Mouse (Mus musculus) hematopoietic stem cell, adult 5-6 weeks (primary cell): ENCODE data around the gene Dgka. TPM values are rescaled to one million over a fixed set of nuclear protein-coding genes. Genes with fewer than 3 reads are reported as not detected.

ENCODE experiments used
- ATAC-seq, 2 experiments: fragments of 125-278 bp in 1 of 2; replicated peaks in 1 of 2; 2 replicates each; pipeline ENCODE4 v1.8.0; 2016 to 2017; ENCODE audit warnings: inconsistent platforms in 2 of 2, mild to moderate bottlenecking in 2 of 2, moderate number of reproducible peaks in 2 of 2, low read depth in 1 of 2, moderate TSS enrichment in 1 of 2; ENCODE audit not compliant: low FRiP score in 2 of 2, poor library complexity in 2 of 2, severe bottlenecking in 2 of 2, insufficient read depth in 1 of 2, low TSS enrichment in 1 of 2
- total RNA-seq: library from RNA; stranded (forward); fragments of 172-1452, 232-1000 nt; gene quantifications from 2 replicates; pipeline ENCODE4 v1.2.3, GENCODE M21; 2017

Gene Dgka
- total RNA-seq, 1 experiment from 2014 or later: 15.4 TPM

DNA sequence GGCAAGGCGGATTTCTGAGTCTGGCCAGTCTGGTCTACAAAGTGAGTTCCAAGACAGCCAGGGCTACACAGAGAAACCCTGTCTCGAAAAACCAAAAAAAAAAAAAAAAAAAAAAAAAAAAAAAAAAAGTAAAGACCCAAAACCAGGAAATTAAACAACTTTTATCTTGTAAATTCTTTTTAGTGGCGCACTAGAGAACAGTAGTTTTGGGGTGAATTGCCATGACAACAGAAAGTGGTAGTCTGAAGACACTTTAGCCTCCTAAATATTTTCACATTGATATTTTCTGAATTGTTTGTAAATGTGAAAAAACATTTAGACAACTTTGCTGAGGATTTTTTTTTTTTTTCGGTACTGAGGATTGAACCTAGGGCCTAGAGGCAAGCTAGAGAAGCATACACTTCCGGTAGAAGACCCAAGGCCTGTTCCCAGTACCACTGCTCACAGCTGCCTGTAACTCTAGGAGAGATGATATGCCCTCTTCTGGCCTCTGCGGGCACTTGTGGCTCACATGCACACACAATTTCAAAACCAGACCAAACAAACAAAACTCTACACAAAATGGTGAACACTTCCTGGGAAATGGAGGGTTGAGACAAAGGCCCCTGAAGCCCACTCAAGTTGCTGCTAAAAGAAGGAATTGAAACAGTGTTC, 47.5 kb downstream of the Dgka start:
- ATAC-seq: no peak

DNA sequence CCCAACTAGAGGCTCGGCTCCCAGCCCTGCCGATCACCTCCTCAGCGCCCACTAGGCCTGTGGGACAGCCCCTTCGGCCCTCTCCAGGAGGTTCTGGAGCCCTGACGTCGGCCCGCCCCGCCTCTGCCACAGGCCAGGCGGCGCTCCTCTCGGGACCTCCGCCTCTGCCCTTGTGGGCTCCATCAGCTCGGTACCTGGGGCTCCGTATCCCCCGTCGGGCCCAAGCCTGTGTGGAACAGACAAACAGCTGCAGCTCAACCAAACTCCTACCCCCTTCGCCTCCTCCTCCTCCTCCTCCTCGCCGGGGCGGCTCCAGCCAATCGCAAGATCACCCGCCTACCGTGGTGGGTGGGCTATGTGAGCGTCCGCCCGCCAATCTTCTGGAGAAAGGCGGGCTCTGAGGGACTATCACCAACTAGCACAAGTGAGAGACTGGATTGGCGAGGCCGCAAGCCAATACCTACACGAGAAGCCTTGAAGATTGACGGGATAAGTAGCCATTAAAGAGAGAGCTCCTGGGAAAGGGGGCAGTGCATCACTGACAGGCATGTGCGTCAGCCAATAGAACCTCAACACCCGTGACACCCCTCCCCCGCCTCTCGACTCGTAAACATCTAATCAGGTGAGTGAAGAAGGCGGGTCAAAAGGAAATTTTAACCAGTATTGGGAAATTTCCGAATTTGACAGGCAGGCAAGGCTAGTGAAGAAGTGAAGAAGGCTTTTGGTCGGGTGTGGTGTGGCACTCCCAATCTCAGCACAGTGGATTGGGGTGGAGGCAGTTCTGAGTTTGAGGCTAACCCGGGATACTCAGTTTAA, 48.5 kb downstream of the Dgka start, which contains the start of gene Rab5b:
TSS of gene Rab5b (minus strand) at position 273 of the 816 bp plus-strand sequence.
- ATAC-seq: peak; percentile 94 to 97

DNA sequence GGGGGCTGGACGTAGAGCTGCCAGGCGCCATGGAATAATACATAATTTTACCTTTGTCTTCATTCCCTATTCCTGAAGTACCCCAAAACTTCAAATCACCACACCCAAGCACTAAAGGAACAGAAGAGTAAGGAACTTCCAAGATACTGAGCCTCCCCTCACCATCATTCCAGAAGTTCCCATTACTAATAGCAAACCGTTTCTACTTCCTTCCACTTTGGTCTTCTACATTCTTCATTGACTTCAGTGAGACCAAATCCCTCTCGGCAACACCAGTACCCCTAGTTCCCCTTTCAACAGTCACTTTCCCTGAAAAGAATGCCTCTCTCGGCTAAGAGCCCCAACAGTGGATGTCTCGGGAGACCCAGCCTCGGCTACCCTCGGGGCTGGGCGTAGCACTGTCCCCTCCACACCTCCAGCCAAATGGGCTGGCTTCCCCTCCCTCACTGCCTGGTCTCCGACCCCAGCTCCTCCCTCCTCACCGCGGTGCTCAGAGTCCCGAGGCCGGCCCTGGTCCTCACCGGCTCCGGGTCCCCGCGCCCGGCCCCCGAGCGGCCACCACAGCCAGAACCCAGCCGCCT, 49.2 kb downstream of the Dgka start:
- peak; percentile 5 to 32 for ATAC-seq

DNA sequence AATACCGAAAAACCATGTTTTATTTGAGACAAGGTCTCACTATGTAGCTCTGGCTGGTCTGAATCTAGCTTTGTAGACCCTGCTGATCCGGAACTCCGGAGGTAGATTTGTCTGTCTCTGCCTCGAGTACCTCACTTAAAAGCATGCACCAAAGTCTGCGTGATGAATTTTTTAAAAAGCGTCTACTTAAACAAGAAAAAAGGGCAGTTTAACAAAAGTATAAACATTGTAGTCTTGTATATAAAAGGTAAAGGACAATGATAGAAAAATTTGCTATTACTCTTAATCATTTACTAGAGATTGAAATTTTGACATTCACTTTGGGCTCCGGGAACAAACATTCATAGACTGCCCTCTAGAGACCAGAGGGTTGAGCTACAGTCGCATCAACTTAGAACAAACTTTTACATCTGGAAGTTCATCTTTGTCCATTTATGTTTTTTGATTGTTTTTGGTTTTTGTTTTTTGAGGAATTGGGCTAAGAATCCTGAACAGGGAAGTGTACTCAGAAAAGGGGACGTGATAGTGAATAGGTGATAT, 70.1 kb downstream of the Dgka start:
- peak; percentile 46 to 55; a peak in 2 of 4 replicates for ATAC-seq

DNA sequence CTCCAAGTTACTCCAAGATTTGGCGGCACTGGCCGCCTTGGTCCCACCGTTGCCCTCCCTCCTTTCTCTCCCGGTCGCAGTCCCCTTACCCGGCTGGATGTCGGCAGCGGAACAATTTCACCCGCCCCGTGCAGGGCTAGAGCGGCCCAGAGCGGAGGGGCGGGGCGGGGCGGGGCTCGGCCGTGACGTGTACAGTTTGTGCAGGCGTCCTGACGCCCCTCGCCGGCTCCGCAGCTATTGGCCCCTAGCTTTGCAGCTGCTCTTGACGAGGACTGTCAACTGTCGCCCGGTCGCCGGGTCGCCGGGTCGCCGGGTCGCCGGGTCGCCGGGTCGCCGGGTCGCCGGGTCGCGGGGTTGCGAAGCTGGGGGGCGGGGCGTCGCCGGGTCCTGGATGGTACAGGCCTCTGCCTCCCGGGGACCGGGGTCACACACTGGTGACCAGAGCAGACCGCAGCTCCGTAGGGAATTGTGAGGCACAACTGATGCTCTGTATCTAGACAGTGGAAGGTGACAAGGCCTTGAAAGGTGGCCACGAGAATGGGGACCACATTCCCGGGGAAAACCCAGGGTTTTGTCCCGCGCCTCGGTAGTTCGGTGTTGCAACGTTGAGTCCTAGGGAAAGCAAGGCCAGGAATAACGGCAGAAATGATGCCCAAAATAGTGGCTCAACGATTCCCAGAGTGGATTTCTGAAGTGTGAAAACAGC, 70.7 kb downstream of the Dgka start, which contains the start of gene Suox:
TSS of gene Suox (minus strand) at position 311 of the 706 bp plus-strand sequence.
- ATAC-seq: peak; percentile 80 to 87

DNA sequence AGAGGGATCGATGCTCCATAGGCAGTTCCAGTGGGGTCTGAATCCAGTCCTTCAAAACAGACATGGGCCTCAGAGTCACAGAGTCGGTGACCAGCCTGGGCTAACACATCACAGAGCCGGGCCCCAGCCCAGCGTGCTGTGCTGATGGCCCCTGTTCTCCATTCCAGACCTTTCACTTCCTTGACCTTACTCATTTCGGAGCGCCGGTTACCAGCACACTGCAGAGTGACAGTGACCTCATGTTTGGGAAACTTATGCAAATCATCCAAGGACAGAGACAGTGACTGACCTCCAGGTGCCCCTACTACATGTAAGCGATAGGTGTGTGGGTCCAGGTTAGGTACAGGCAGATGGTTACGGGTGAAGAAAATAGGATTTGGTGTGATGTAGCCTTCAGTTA, 73.5 kb downstream of the Dgka start:
- no peak for ATAC-seq

Other genes starting within 250 kb of the Dgka start
- 1.3 and 3.9 TPM in 2 replicates for gene Myl6b, start 246.2 kb downstream of the Dgka start, total RNA-seq
- gene Esyt1, start 219.0 kb downstream of the Dgka start, total RNA-seq: 70.7 and 75.9 TPM in 2 replicates
- 13.9 and 16.3 TPM in 2 replicates for gene Zc3h10, start 197.1 kb downstream of the Dgka start, total RNA-seq
- gene Rpl41, start 195.6 kb downstream of the Dgka start, total RNA-seq: 2,366 and 3,073 TPM in 2 replicates
- gene Pa2g4, start 178.9 kb downstream of the Dgka start, total RNA-seq: 225 and 337 TPM in 2 replicates
- gene Erbb3, start 155.2 kb downstream of the Dgka start, total RNA-seq: 0.99 and 1.8 TPM in 2 replicates
- gene Rps26, start 118.1 kb downstream of the Dgka start, total RNA-seq: 1,013 and 1,172 TPM in 2 replicates
- gene Ikzf4, start 98.9 kb downstream of the Dgka start, total RNA-seq: 0.06 and 0.50 TPM in 2 replicates
- gene Suox, start 70.8 kb downstream of the Dgka start, total RNA-seq: 7.7 and 8.0 TPM in 2 replicates
- gene Rab5b, start 48.6 kb downstream of the Dgka start, total RNA-seq: 36.4 and 51.5 TPM in 2 replicates
- 1.2 and 1.8 TPM in 2 replicates for gene Pmel, start 40.7 kb downstream of the Dgka start, total RNA-seq
- 72.5 and 89.6 TPM in 2 replicates for gene Cdk2, start 39.8 kb downstream of the Dgka start, total RNA-seq
- gene Pym1, start 3.0 kb upstream of the Dgka start, total RNA-seq: 29.2 and 57.2 TPM in 2 replicates
- gene Mmp19, start 46.1 kb upstream of the Dgka start, total RNA-seq: 1.0 TPM in 1 of 2 replicates, not detected in the other
- gene Dnajc14, start 59.2 kb upstream of the Dgka start, total RNA-seq: 34.6 and 48.0 TPM in 2 replicates
- gene Tmem198b, start 59.5 kb upstream of the Dgka start, total RNA-seq: 4.9 and 6.8 TPM in 2 replicates
- gene Sarnp, start 72.5 kb upstream of the Dgka start, total RNA-seq: 200 and 239 TPM in 2 replicates
- 61.1 and 74.1 TPM in 2 replicates for gene Ormdl2, start 76.8 kb upstream of the Dgka start, total RNA-seq
- 1.8 and 2.7 TPM in 2 replicates for gene Gdf11, start 146.9 kb upstream of the Dgka start, total RNA-seq
- 54.5 and 113 TPM in 2 replicates for gene Cd63, start 156.1 kb upstream of the Dgka start, total RNA-seq
- 1.3 and 5.1 TPM in 2 replicates for gene Rdh5, start 178.0 kb upstream of the Dgka start, total RNA-seq
- 52.2 and 102 TPM in 2 replicates for gene Bloc1s1, start 179.2 kb upstream of the Dgka start, total RNA-seq
- not detected in 2 replicates for gene Itga7, start 189.0 kb upstream of the Dgka start, total RNA-seq
- gene Mettl7b, start 216.1 kb upstream of the Dgka start, total RNA-seq: not detected in 2 replicates
- not detected in 2 replicates for gene Olfr9, start 244.6 kb upstream of the Dgka start, total RNA-seq